Mouse (Mus musculus): ENCODE data around the gene Pcyt2. TPM values are rescaled to one million over a fixed set of nuclear protein-coding genes. Genes with fewer than 3 reads are reported as not detected.

Gene Pcyt2
- polyA plus RNA-seq, 1 experiment from 2014 or later: 217 TPM

DNA sequence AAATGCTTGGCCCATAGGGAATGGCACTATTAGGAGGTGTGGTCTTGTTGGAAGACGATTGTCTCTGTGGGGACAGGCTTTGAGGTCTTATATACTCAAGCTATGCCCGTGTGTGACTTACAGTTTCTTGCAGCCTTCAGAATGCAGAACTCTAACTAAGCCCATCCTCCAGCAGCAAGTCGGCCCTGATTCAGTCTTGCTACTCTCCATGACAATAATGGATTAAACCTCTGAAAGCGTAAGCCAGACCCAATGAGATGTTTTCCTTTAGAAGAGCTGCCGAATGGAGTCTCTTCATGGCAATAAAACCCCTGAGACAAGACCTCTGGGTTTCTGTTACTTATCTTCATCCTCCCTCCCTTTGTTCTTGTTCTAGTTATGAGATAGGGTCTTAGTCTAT, 17.1 kb upstream of the Pcyt2 start:
- no peak for ATAC-seq
- Histone ChIP-seq H3K27me3 (ENCODE audit: insufficient read depth, low read length) (no peaks in the 10 kb centered on the region), H3K27ac (ENCODE audit: low read depth) (no peak overlapping the region), H3K4me3 (ENCODE audit: low read depth, low read length) (no peak overlapping the region), H3K9ac (replicated peaks) (no peak overlapping the region), H3K9me3 (ENCODE audit: low read length) (no peaks in the 10 kb centered on the region), H3K4me2 (ENCODE audit: low read depth, low read length) (no peak overlapping the region), H3K4me1 (ENCODE audit: insufficient read depth) (peaks cover 34% of the 10 kb centered on the region), H3K36me3 (replicated peaks; ENCODE audit: insufficient read depth, low read length) (no peaks in the 10 kb centered on the region)
- 84% methylated on average over 5 of the region's 5 CpGs for WGBS (ENCODE audit: insufficient replicate concordance)
- TF ChIP-seq CTCF (IDR thresholded peaks at IDR 0.05; ENCODE audit: low read depth) (no peak), EP300 (IDR thresholded peaks at IDR 0.05; ENCODE audit: low read depth) (no peak)
- no peak for DNase-seq

DNA sequence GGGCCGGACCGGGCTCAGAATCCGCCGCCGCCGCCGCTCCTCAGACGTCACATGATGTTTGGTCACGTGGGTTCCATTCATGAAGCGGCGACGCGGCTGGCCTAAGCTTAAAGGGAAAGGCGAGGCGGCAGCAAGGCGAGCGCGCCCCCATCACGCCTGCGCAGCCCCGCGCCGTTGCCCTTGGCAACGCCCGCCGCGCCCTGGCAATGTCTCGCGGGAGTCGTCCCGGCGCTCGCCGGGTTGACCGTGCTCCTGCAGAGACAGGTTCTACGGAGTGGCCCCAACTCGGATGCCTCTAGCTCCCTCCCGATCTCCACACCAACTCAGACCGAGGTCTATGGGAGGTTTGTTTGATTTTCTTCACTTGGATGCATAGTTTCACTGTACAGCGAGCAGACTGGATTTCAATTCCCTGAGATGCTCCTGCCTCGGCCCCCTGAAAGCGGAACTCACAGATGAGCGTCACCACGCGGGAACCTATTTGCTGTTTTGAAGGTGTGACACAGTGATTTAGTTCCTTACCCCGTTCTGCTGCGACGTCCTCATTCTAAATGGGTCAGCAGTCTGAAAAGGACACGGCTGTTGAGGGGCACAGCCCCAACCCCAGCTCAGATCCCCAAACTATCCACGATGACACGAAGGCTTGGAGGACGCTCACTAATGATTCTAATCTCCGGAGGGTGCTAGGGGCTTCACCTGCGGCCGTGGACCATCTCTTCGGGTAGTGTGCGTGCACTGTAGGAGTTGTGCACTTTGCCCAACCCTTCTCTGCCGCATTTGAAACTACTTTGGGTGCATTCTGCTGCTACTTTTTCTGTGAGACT, 16.0 kb upstream of the Pcyt2 start, which contains the start of gene Mafg:
TSS of gene Mafg (minus strand) at position 81 of the 824 bp plus-strand sequence.
- peak within 1 kb of the TSS; percentile 96 for H3K4me3 ChIP-seq (ENCODE audit: low read depth, low read length)
- ATAC-seq: peak; percentile 65
- no peaks in the 10 kb centered on the region for H3K27me3 ChIP-seq (ENCODE audit: insufficient read depth, low read length)
- 13% methylated on average over 52 of the region's 58 CpGs for WGBS (ENCODE audit: insufficient replicate concordance)
- no peaks in the 10 kb centered on the region for H3K9me3 ChIP-seq (ENCODE audit: low read length)
- peak; percentile 94 for DNase-seq
- peak within 1 kb of the TSS; percentile 99 for H3K27ac ChIP-seq (ENCODE audit: low read depth)
- H3K9ac ChIP-seq (replicated peaks): peak within 1 kb of the TSS; percentile 98
- TF ChIP-seq CTCF (IDR thresholded peaks at IDR 0.05; ENCODE audit: low read depth): no peak
- no peak for TF ChIP-seq EP300 (IDR thresholded peaks at IDR 0.05; ENCODE audit: low read depth)
- H3K4me1 ChIP-seq (ENCODE audit: insufficient read depth): peaks cover 45% of the 10 kb centered on the region
- peaks cover 5% of the 10 kb centered on the region for H3K36me3 ChIP-seq (replicated peaks; ENCODE audit: insufficient read depth, low read length)
- peak within 1 kb of the TSS; percentile 84 for H3K4me2 ChIP-seq (ENCODE audit: low read depth, low read length)

GRCm38 (mm10) chr11:120632559-120633519, 15.1 kb upstream of the Pcyt2 start:
- under 1% methylated on average over 73 of the region's 116 CpGs for WGBS (ENCODE audit: insufficient replicate concordance)
- H3K4me3 ChIP-seq (ENCODE audit: low read depth, low read length): peak overlapping the region; percentile 96
- H3K9me3 ChIP-seq (ENCODE audit: low read length): no peaks in the 10 kb centered on the region
- ATAC-seq (peak; percentile 61), DNase-seq (peak; percentile 85)
- H3K27me3 ChIP-seq (ENCODE audit: insufficient read depth, low read length): no peaks in the 10 kb centered on the region
- H3K4me2 ChIP-seq (ENCODE audit: low read depth, low read length): peak overlapping the region; percentile 84
- TF ChIP-seq EP300 (IDR thresholded peaks at IDR 0.05; ENCODE audit: low read depth) (no peak), CTCF (IDR thresholded peaks at IDR 0.05; ENCODE audit: low read depth) (no peak)
- H3K9ac ChIP-seq (replicated peaks): peak overlapping the region; percentile 98
- H3K4me1 ChIP-seq (ENCODE audit: insufficient read depth): peaks cover 48% of the 10 kb centered on the region
- peak overlapping the region; percentile 99 for H3K27ac ChIP-seq (ENCODE audit: low read depth)
- peaks cover 8% of the 10 kb centered on the region for H3K36me3 ChIP-seq (replicated peaks; ENCODE audit: insufficient read depth, low read length)

DNA sequence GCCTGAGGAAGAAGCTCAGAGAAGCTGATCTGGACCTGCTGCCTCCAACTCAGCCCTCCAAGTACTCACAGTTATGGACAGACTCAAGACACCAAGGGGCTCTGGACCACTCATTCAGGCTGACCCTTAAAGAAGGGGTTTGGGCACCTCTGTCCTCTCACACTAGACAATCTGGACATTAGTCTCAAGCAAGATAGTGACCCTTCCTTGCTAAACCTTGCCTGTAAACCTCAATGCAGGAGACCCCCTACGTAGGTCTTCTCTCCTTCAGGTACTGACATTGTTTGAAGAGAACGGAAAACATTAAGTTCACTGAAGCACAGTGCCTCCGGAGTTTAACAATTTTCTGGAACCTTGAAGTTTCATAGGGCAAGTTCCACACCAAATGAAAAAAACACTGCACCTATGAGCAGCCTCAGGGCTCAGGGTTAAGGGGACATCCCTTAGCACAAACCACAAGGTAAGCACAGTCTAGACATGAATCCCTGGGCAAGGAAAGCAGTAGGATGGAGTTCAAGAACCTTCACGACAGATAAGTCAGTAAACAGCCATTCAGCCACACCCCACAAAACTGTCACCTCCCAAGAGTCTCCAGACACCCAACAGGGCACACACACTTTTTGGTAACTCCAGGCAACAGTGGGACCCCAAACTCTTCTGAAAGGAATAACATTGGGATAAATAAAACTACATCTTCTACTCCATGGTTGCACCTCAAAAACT, 14.2 kb upstream of the Pcyt2 start:
- WGBS (ENCODE audit: insufficient replicate concordance): 31% methylated on average over 4 of the region's 4 CpGs
- Histone ChIP-seq H3K27ac (ENCODE audit: low read depth) (peak overlapping the region; percentile 99), H3K27me3 (ENCODE audit: insufficient read depth, low read length) (no peaks in the 10 kb centered on the region), H3K36me3 (replicated peaks; ENCODE audit: insufficient read depth, low read length) (peaks cover 12% of the 10 kb centered on the region), H3K9me3 (ENCODE audit: low read length) (no peaks in the 10 kb centered on the region), H3K9ac (replicated peaks) (peak overlapping the region; percentile 98), H3K4me3 (ENCODE audit: low read depth, low read length) (peak overlapping the region; percentile 96), H3K4me1 (ENCODE audit: insufficient read depth) (peaks cover 58% of the 10 kb centered on the region), H3K4me2 (ENCODE audit: low read depth, low read length) (peak overlapping the region; percentile 84)
- ATAC-seq: no peak
- peak; percentile 49 for DNase-seq
- TF ChIP-seq CTCF (IDR thresholded peaks at IDR 0.05; ENCODE audit: low read depth) (no peak), EP300 (IDR thresholded peaks at IDR 0.05; ENCODE audit: low read depth) (no peak)

GRCm38 (mm10) chr11:120630881-120631725, 13.4 kb upstream of the Pcyt2 start:
- DNase-seq (no peak), ATAC-seq (no peak)
- 3% methylated on average over 7 of the region's 7 CpGs for WGBS (ENCODE audit: insufficient replicate concordance)
- Histone ChIP-seq H3K4me2 (ENCODE audit: low read depth, low read length) (peak overlapping the region; percentile 84), H3K27ac (ENCODE audit: low read depth) (peak overlapping the region; percentile 99), H3K27me3 (ENCODE audit: insufficient read depth, low read length) (no peaks in the 10 kb centered on the region), H3K4me3 (ENCODE audit: low read depth, low read length) (peak overlapping the region; percentile 96), H3K9ac (replicated peaks) (peak overlapping the region; percentile 98), H3K4me1 (ENCODE audit: insufficient read depth) (peaks cover 66% of the 10 kb centered on the region), H3K9me3 (ENCODE audit: low read length) (no peaks in the 10 kb centered on the region), H3K36me3 (replicated peaks; ENCODE audit: insufficient read depth, low read length) (peaks cover 12% of the 10 kb centered on the region)
- TF ChIP-seq CTCF (IDR thresholded peaks at IDR 0.05; ENCODE audit: low read depth) (no peak), EP300 (IDR thresholded peaks at IDR 0.05; ENCODE audit: low read depth) (no peak)
